Mouse (Mus musculus): ENCODE results near the gene Ttc9. TPM values are rescaled to one million over a fixed set of nuclear protein-coding genes. Genes with fewer than 3 reads are reported as not detected.

The Ttc9 gene
- polyA plus RNA-seq, 1 experiment from 2014 or later: 3.3 TPM

DNA sequence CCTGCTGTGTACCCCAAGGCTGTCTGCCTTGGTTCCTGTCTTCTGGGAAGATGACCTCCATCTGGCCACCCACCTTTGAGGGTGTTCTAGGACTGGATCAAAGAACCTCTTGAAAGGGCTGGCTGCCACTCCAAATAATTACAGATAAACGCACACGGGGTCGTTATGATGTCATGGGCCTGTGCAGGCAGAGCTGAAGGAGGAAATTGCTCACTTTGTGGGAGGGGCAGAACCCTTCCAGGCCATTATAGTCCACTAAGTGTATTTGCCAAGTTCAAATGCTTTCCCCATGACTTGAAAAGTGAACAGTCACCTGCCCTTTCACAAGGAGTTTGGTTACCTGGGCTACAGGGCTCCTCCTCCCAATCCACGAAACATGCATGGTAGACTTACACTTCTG, 67.0 kb downstream of the Ttc9 start:
- H3K27me3 ChIP-seq (ENCODE audit: control insufficient read depth, insufficient read depth, low read length): no peaks in the 10 kb centered on the region
- H3K4me3 ChIP-seq (ENCODE audit: control insufficient read depth in 1 of 2, insufficient read depth in 1 of 2, low read depth in 1 of 2, low read length in 2 of 2): no peak overlapping the region
- H3K36me3 ChIP-seq (ENCODE audit: control insufficient read depth, insufficient read depth, low read length): no peaks in the 10 kb centered on the region
- peaks cover 0 to 2% of the 10 kb centered on the region in 2 experiments; a peak in 1 of 4 replicates for H3K4me1 ChIP-seq (ENCODE audit: control insufficient read depth in 2 of 2, insufficient read depth in 2 of 2, low read length in 2 of 2)
- H3K9ac ChIP-seq (ENCODE audit: low read length): no peak overlapping the region
- no peak overlapping the region for H3K4me2 ChIP-seq (ENCODE audit: low read length)
- 36% methylated on average over 4 of the region's 4 CpGs for WGBS
- no peak overlapping the region for H3K27ac ChIP-seq (replicated peaks in 1 of 2; ENCODE audit: control insufficient read depth in 1 of 2, insufficient read depth in 1 of 2, low read depth in 2 of 2, low read length in 2 of 2)
- H3K9me3 ChIP-seq (ENCODE audit: control insufficient read depth, low read length): peaks cover 4% of the 10 kb centered on the region; the same call in 1 of the 2 replicates
- no peak for ATAC-seq (ENCODE audit: insufficient number of reproducible peaks, insufficient read depth, low FRiP score, low read depth)

DNA sequence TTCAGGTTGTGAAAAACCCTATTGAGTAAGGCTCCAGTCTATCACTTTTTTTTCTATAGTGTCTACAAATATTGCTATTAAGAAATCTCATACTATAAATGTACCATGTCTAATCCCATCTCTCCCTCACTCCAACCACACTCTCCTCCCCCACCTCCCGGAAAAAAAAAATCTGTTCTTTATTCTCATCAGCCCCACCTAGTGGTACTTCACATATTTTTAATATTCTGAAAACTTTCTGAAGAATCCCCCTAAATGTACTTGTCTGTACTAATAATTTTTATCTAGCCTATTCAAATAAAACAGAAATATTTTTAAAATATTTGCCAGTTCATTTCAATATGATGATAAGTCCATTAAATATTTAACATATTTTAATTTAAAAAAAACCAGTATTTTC, 71.9 kb downstream of the Ttc9 start:
- Histone ChIP-seq H3K27ac (replicated peaks in 1 of 2; ENCODE audit: control insufficient read depth in 1 of 2, insufficient read depth in 1 of 2, low read depth in 2 of 2, low read length in 2 of 2) (no peak overlapping the region), H3K4me2 (ENCODE audit: low read length) (no peak overlapping the region), H3K4me3 (ENCODE audit: control insufficient read depth in 1 of 2, insufficient read depth in 1 of 2, low read depth in 1 of 2, low read length in 2 of 2) (no peak overlapping the region), H3K9me3 (ENCODE audit: control insufficient read depth, low read length) (peaks cover 8% of the 10 kb centered on the region; the same call in 1 of the 2 replicates), H3K4me1 (ENCODE audit: control insufficient read depth in 2 of 2, insufficient read depth in 2 of 2, low read length in 2 of 2) (peaks cover 0 to 1% of the 10 kb centered on the region in 2 experiments; a peak in 1 of 4 replicates), H3K9ac (ENCODE audit: low read length) (no peak overlapping the region), H3K36me3 (ENCODE audit: control insufficient read depth, insufficient read depth, low read length) (no peaks in the 10 kb centered on the region), H3K27me3 (ENCODE audit: control insufficient read depth, insufficient read depth, low read length) (no peaks in the 10 kb centered on the region)
- 4% methylated on average over 1 of the region's 1 CpGs for WGBS
- no peak for ATAC-seq (ENCODE audit: insufficient number of reproducible peaks, insufficient read depth, low FRiP score, low read depth)

DNA sequence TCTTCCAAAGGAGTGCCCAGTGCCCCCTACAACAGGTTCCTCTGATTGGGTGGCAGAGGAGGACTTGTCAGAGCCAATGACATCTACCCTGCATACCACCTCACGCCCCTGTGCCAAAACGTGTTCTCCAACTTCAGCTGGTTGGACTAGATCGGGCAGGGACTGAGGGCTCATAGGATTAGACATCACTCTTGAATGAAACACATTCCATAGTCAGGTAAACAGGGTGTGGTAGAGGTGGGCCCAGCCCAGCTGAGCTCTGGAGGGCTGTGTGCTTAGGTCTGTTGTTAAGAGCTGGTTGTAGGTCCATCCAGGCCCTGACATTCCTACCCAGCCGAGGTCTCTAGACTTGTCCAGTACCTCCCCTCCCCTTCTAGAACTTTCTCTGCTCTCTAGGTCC, 81.6 kb downstream of the Ttc9 start:
- Histone ChIP-seq H3K27me3 (ENCODE audit: control insufficient read depth, insufficient read depth, low read length) (no peaks in the 10 kb centered on the region), H3K4me2 (ENCODE audit: low read length) (no peak overlapping the region), H3K9me3 (ENCODE audit: control insufficient read depth, low read length) (0 out of 2 replicates have a peak, but pooled peaks cover 4% of the 10 kb centered on the region), H3K4me3 (ENCODE audit: control insufficient read depth in 1 of 2, insufficient read depth in 1 of 2, low read depth in 1 of 2, low read length in 2 of 2) (no peak overlapping the region), H3K36me3 (ENCODE audit: control insufficient read depth, insufficient read depth, low read length) (no peaks in the 10 kb centered on the region), H3K4me1 (ENCODE audit: control insufficient read depth in 2 of 2, insufficient read depth in 2 of 2, low read length in 2 of 2) (no peaks in the 10 kb centered on the region), H3K27ac (replicated peaks in 1 of 2; ENCODE audit: control insufficient read depth in 1 of 2, insufficient read depth in 1 of 2, low read depth in 2 of 2, low read length in 2 of 2) (no peak overlapping the region), H3K9ac (ENCODE audit: low read length) (no peak overlapping the region)
- ATAC-seq (ENCODE audit: insufficient number of reproducible peaks, insufficient read depth, low FRiP score, low read depth): no peak
- 80% methylated on average over 4 of the region's 4 CpGs for WGBS

Other genes starting within 250 kb of the Ttc9 start
- gene Adam4, start 209.3 kb upstream of the Ttc9 start, polyA plus RNA-seq (2014; fragmentation: Nextera tagmentation; extraction: Ambion mirVana): 0.45 and 0.55 TPM in 2 replicates
- gene Cox16, start 146.1 kb upstream of the Ttc9 start, polyA plus RNA-seq (2014; fragmentation: Nextera tagmentation; extraction: Ambion mirVana): 92.6 and 105 TPM in 2 replicates
- 26.2 and 35.2 TPM in 2 replicates for gene Gm20498, start 98.3 kb upstream of the Ttc9 start, polyA plus RNA-seq (2014; fragmentation: Nextera tagmentation; extraction: Ambion mirVana)
- 37.1 and 37.9 TPM in 2 replicates for gene Synj2bp, start 98.3 kb upstream of the Ttc9 start, polyA plus RNA-seq (2014; fragmentation: Nextera tagmentation; extraction: Ambion mirVana)
- 0.08 and 0.32 TPM in 2 replicates for gene Adam21, start 62.8 kb upstream of the Ttc9 start, polyA plus RNA-seq (2014; fragmentation: Nextera tagmentation; extraction: Ambion mirVana)
- 50.6 and 51.6 TPM in 2 replicates for gene Med6, start 36.2 kb upstream of the Ttc9 start, polyA plus RNA-seq (2014; fragmentation: Nextera tagmentation; extraction: Ambion mirVana)
- 0.20 and 0.24 TPM in 2 replicates for gene Map3k9, start 149.9 kb downstream of the Ttc9 start, polyA plus RNA-seq (2014; fragmentation: Nextera tagmentation; extraction: Ambion mirVana)
- 15.4 and 17.4 TPM in 2 replicates for gene Pcnx, start 228.8 kb downstream of the Ttc9 start, polyA plus RNA-seq (2014; fragmentation: Nextera tagmentation; extraction: Ambion mirVana)